Mouse (Mus musculus) megakaryocyte, embryonic 14.5 days (primary cell): ENCODE results near the gene 9930104L06Rik.

ENCODE experiments used
- FLI1 ChIP-seq: IDR thresholded peaks from 2 replicates; pipeline ENCODE4 v1.6.1; 2012; ENCODE audit warnings: low read length, inconsistent platforms, mixed read lengths
- GATA1 ChIP-seq: IDR thresholded peaks from 3 replicates; pipeline ENCODE4 v1.6.1; 2012; ENCODE audit warnings: mixed read lengths, low read length, inconsistent platforms, borderline replicate concordance

- TF ChIP-seq GATA1 (no peak), FLI1 (no peak)
These were observed 50.2 kb downstream of the 9930104L06Rik start for GRCm38 (mm10) chr4:124986739-124987710.
